Mouse (Mus musculus) embryonic facial prominence, embryonic 14.5 days (tissue): ENCODE measurements around the gene Jund. TPM values are rescaled to one million over a fixed set of nuclear protein-coding genes. Genes with fewer than 3 reads are reported as not detected.

ENCODE experiments used
- ATAC-seq: fragments of 200-750 bp; cut with Nextera tagmentation; 2 replicates; pipeline ENCODE4 v1.8.0; 2017; ENCODE audit warnings: low read depth, moderate number of reproducible peaks, moderate TSS enrichment
- DNase-seq: peaks from one replicate; pipeline ENCODE4 v3.0.0-alpha.2; 2015; ENCODE audit warnings: low spot score
- H3K27ac ChIP-seq: fragments of 300-500 bp; sonication (generic); replicated peaks from 2 replicates; pipeline ENCODE4 v1.5.1; 2014; ENCODE audit warnings: low read depth, mild to moderate bottlenecking, low read length, moderate library complexity
- H3K27me3 ChIP-seq: fragments of 300-500 bp; sonication (generic); replicated peaks from 2 replicates; pipeline ENCODE4 v1.6.1; 2014; ENCODE audit warnings: low read length; ENCODE audit not compliant: control insufficient read depth, insufficient read depth
- H3K36me3 ChIP-seq: fragments of 300-500 bp; sonication (generic); 2 replicates; pipeline ENCODE4 v1.6.1; 2014; ENCODE audit warnings: low read length, mixed read lengths; ENCODE audit not compliant: control insufficient read depth, insufficient read depth
- H3K4me1 ChIP-seq: fragments of 300-500 bp; sonication (generic); 2 replicates; pipeline ENCODE4 v1.6.1; 2014; ENCODE audit warnings: antibody characterized with exemption, low read length; ENCODE audit not compliant: control insufficient read depth, insufficient read depth
- H3K4me2 ChIP-seq: fragments of 300-500 bp; sonication (generic); 2 replicates; pipeline ENCODE4 v1.6.1; 2014; ENCODE audit warnings: low read depth, mild to moderate bottlenecking, low read length, moderate library complexity, mixed read lengths
- H3K4me3 ChIP-seq: fragments of 300-500 bp; sonication (generic); 2 replicates; pipeline ENCODE4 v1.5.1; 2014; ENCODE audit warnings: low read depth, mild to moderate bottlenecking, low read length
- H3K9ac ChIP-seq: fragments of 300-500 bp; sonication (generic); 2 replicates; pipeline ENCODE4 v1.6.1; 2014; ENCODE audit warnings: low read depth, mild to moderate bottlenecking, low read length, moderate library complexity, mixed read lengths
- H3K9me3 ChIP-seq: fragments of 300-500 bp; sonication (generic); 2 replicates; pipeline ENCODE4 v1.6.1; 2016; ENCODE audit warnings: low read length; ENCODE audit not compliant: control insufficient read depth
- WGBS: fragments of 180-500 bp; shearing (Covaris S2); extraction: QIAGEN DNeasy Blood & Tissue Kit; methylation state at CpG from one replicate; pipeline ENCODE4 v1.1.7; 2014; 5-methylcytosine and 5-hydroxymethylcytosine counted together
- polyA plus RNA-seq: library from polyadenylated mRNA; unstranded; fragments of >200 nt; fragmentation: Nextera tagmentation; extraction: Ambion mirVana; gene quantifications from 2 replicates; pipeline ENCODE4 v1.2.1, GENCODE M21; 2014

The Jund gene
- polyA plus RNA-seq, 1 experiment from 2014 or later = 121 TPM

GRCm38 (mm10) chr8:70737705-70738104 lies 39.0 kb downstream of the Jund start:
- Histone ChIP-seq H3K4me3 (no peak overlapping the region), H3K27ac (no peak overlapping the region), H3K9me3 (no peaks in the 10 kb centered on the region), H3K4me1 (no peaks in the 10 kb centered on the region), H3K36me3 (no peaks in the 10 kb centered on the region), H3K9ac (no peak overlapping the region), H3K27me3 (peaks cover 20% of the 10 kb centered on the region), H3K4me2 (no peak overlapping the region)
- DNase-seq (no peak), ATAC-seq (no peak)
- WGBS = 51% methylated on average over 5 of the region's 5 CpGs

- Histone ChIP-seq H3K4me2 (no peak overlapping the region), H3K27ac (no peak overlapping the region), H3K36me3 (no peaks in the 10 kb centered on the region), H3K27me3 (peaks cover 25% of the 10 kb centered on the region), H3K9ac (no peak overlapping the region), H3K4me3 (no peak overlapping the region), H3K4me1 (no peaks in the 10 kb centered on the region), H3K9me3 (no peaks in the 10 kb centered on the region)
- DNase-seq = no peak
- no peak for ATAC-seq
- 44% methylated on average over 3 of the region's 3 CpGs for WGBS
Observed at GRCm38 (mm10) chr8:70738211-70738610, 39.5 kb downstream of the Jund start.

DNA sequence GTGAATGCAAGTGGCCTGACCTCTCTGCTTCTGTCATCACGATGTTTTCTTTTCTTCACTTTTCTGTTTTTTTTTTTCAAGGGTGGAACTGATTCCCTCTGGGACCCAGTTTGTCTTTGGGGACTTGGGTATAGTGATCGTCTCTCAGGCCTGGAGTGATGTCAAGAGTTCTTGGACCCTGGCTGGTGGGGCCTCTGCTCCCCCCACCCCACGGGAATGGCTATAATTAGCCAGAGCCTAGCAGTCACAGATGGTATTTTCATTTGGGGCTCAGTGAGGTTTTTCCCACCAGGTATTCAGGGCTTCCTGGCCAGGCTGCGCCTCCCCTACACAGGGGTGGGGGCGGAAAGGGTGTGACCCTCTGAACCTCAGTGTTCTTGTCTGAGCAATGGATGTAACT lies 42.9 kb downstream of the Jund start:
- no peaks in the 10 kb centered on the region for H3K36me3 ChIP-seq
- no peak overlapping the region for H3K9ac ChIP-seq
- H3K4me3 ChIP-seq = no peak overlapping the region
- peaks cover 59% of the 10 kb centered on the region for H3K27me3 ChIP-seq
- DNase-seq = no peak
- H3K4me1 ChIP-seq = 0 out of 2 replicates have a peak, but pooled peaks cover 3% of the 10 kb centered on the region
- H3K9me3 ChIP-seq = no peaks in the 10 kb centered on the region
- H3K4me2 ChIP-seq = no peak overlapping the region
- ATAC-seq = no peak
- no peak overlapping the region for H3K27ac ChIP-seq
- 44% methylated on average over 5 of the region's 5 CpGs for WGBS

DNA sequence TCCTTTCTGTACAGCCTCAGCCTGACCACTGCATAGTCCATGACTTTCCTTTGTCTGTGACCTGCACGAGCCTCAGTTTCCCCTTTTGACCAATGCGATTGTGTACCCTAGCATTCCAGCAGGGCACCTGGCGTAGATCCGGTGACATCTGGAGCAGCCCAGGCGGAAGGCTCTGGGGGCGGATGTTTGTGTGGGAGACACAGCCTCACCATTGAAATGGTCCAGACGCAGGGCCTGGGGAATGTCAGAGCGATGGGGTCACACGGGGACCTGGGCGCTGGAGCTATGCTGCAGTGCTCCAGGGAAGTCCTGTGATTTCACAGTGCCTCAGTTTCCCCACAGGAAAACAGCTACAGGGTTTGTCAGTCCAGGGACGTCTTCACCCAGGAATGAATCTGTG lies 43.4 kb downstream of the Jund start:
- H3K4me3 ChIP-seq = no peak overlapping the region
- H3K36me3 ChIP-seq = no peaks in the 10 kb centered on the region
- peaks cover 65% of the 10 kb centered on the region for H3K27me3 ChIP-seq
- H3K9me3 ChIP-seq = no peaks in the 10 kb centered on the region
- 0 out of 2 replicates have a peak, but pooled peaks cover 3% of the 10 kb centered on the region for H3K4me1 ChIP-seq
- H3K9ac ChIP-seq = no peak overlapping the region
- no peak for DNase-seq
- ATAC-seq = no peak
- no peak overlapping the region for H3K27ac ChIP-seq
- WGBS = 56% methylated on average over 11 of the region's 11 CpGs
- no peak overlapping the region for H3K4me2 ChIP-seq

GRCm38 (mm10) chr8:70742981-70743655 lies 44.4 kb downstream of the Jund start:
- no peak for ATAC-seq
- 3% methylated on average over 28 of the region's 38 CpGs for WGBS
- H3K4me2 ChIP-seq = peak overlapping the region; percentile 59
- H3K9me3 ChIP-seq = no peaks in the 10 kb centered on the region
- H3K27me3 ChIP-seq = peaks cover 71% of the 10 kb centered on the region
- H3K4me1 ChIP-seq = 0 out of 2 replicates have a peak, but pooled peaks cover 3% of the 10 kb centered on the region
- no peaks in the 10 kb centered on the region for H3K36me3 ChIP-seq
- DNase-seq = no peak
- 0 out of 2 replicates have a peak overlapping the region, but pooled peaks have one; percentile 5 for H3K9ac ChIP-seq
- H3K27ac ChIP-seq = no peak overlapping the region
- H3K4me3 ChIP-seq = peak overlapping the region; percentile 36

- 4% methylated on average over 47 of the region's 48 CpGs for WGBS
Observed at GRCm38 (mm10) chr8:70743656-70744590, 45.2 kb downstream of the Jund start.

GRCm38 (mm10) chr8:70744806-70745205 lies 46.1 kb downstream of the Jund start:
- Histone ChIP-seq H3K4me2 (no peak overlapping the region), H3K27ac (no peak overlapping the region), H3K9ac (no peak overlapping the region), H3K27me3 (peaks cover 84% of the 10 kb centered on the region), H3K4me3 (no peak overlapping the region), H3K4me1 (0 out of 2 replicates have a peak, but pooled peaks cover 3% of the 10 kb centered on the region), H3K9me3 (no peaks in the 10 kb centered on the region), H3K36me3 (no peaks in the 10 kb centered on the region)
- 56% methylated on average over 11 of the region's 11 CpGs for WGBS
- DNase-seq = no peak
- ATAC-seq = no peak

More at GRCm38 (mm10) chr8:70743656-70744590, 45.2 kb downstream of the Jund start:
- Histone ChIP-seq H3K4me2 (peak overlapping the region; percentile 59), H3K27ac (no peak overlapping the region), H3K9ac (peak overlapping the region; percentile 55), H3K27me3 (peaks cover 78% of the 10 kb centered on the region), H3K9me3 (no peaks in the 10 kb centered on the region), H3K4me3 (peak overlapping the region; percentile 36), H3K4me1 (0 out of 2 replicates have a peak, but pooled peaks cover 3% of the 10 kb centered on the region), H3K36me3 (no peaks in the 10 kb centered on the region)
- ATAC-seq = peak; percentile 16; the same call in 1 of the 2 replicates
- DNase-seq = peak; percentile 50

GRCm38 (mm10) chr8:70745691-70746220 lies 47.0 kb downstream of the Jund start:
- Histone ChIP-seq H3K36me3 (no peaks in the 10 kb centered on the region), H3K4me1 (0 out of 2 replicates have a peak, but pooled peaks cover 3% of the 10 kb centered on the region), H3K4me3 (no peak overlapping the region), H3K4me2 (no peak overlapping the region), H3K9ac (no peak overlapping the region), H3K27ac (no peak overlapping the region), H3K9me3 (no peaks in the 10 kb centered on the region), H3K27me3 (peaks cover 79% of the 10 kb centered on the region)
- WGBS = 50% methylated on average over 13 of the region's 19 CpGs
- DNase-seq (no peak), ATAC-seq (no peak)
